Mouse (Mus musculus) megakaryocyte, embryonic 14.5 days (primary cell): ENCODE measurements around the gene Ovgp1.

Experiments used
- FLI1 ChIP-seq: IDR thresholded peaks from 2 replicates; pipeline ENCODE4 v1.6.1; 2012; ENCODE audit warnings: low read length, inconsistent platforms, mixed read lengths
- GATA1 ChIP-seq: IDR thresholded peaks from 3 replicates; pipeline ENCODE4 v1.6.1; 2012; ENCODE audit warnings: mixed read lengths, low read length, inconsistent platforms, borderline replicate concordance

DNA sequence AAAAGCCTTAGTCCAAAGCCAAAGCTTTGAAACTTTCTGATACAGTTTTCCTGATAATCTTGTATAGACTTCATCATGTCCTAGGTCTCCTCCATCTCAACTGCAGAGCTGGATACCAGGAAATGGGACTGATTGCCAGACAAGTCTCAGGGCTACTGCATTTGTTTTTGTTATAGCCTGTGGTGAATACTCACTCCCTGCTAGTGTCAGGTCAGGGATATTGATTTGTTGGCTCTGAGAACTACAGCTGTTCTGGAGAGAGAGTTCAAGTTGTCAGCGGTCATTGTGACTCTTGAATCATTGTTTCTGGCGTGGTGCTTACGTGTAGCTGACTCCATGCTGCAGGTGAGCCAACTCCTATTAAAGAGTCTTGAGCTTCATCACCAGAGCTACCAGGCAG is at the start of gene Ovgp1:
- TF ChIP-seq GATA1 = no peak
- TF ChIP-seq FLI1 = no peak
